Mouse (Mus musculus): ENCODE measurements around the gene Rab1a. TPM values are rescaled to one million over a fixed set of nuclear protein-coding genes. Genes with fewer than 3 reads are reported as not detected.
"Not testable (repeated sequence)": the region's sequence is repeated elsewhere in the genome, so short reads cannot be mapped to it uniquely, and the experiment has no call there.

The Rab1a gene
- 189 and 195 TPM in 2 replicates for polyA plus RNA-seq (2012; rRNA removed)

GRCm38 (mm10) chr11:20200713-20201575 is at the start of gene Rab1a:
Gene Rab1a (plus strand): TSS chr11:20201432.
- TF ChIP-seq POLR2A (IDR thresholded peaks at IDR 0.05; ENCODE audit: extremely low read depth, insufficient read depth, low read length) (peak; percentile 86), CTCF (IDR thresholded peaks at IDR 0.05; ENCODE audit: extremely low read depth, insufficient read depth, low read length) (peak; percentile 54)

GRCm38 (mm10) chr11:20152107-20152901 is 48.9 kb upstream of the Rab1a start:
- Histone ChIP-seq H3K27ac (ENCODE audit: insufficient read depth, low read length) (no peak overlapping the region), H3K4me1 (ENCODE audit: control insufficient read depth, insufficient read depth, low read length) (no peaks in the 10 kb centered on the region), H3K4me3 (ENCODE audit: insufficient read depth, low read length) (no peak overlapping the region)
- TF ChIP-seq POLR2A (IDR thresholded peaks at IDR 0.05; ENCODE audit: extremely low read depth, insufficient read depth, low read length) (no peak), CTCF (IDR thresholded peaks at IDR 0.05; ENCODE audit: extremely low read depth, insufficient read depth, low read length) (no peak)

More at GRCm38 (mm10) chr11:20200713-20201575, at the start of gene Rab1a:
- H3K4me3 ChIP-seq (ENCODE audit: insufficient read depth, low read length), result peak within 1 kb of the TSS; percentile 43
- H3K4me1 ChIP-seq (ENCODE audit: control insufficient read depth, insufficient read depth, low read length), result peaks cover 9% of the 10 kb centered on the region; the same call in 1 of the 2 replicates
- peak within 1 kb of the TSS; percentile 94 for H3K27ac ChIP-seq (ENCODE audit: insufficient read depth, low read length)

GRCm38 (mm10) chr11:20153542-20153941 is 47.7 kb upstream of the Rab1a start:
- not testable (repeated sequence) for H3K4me1 ChIP-seq (ENCODE audit: control insufficient read depth, insufficient read depth, low read length); H3K27ac ChIP-seq (ENCODE audit: insufficient read depth, low read length); H3K4me3 ChIP-seq (ENCODE audit: insufficient read depth, low read length)

DNA sequence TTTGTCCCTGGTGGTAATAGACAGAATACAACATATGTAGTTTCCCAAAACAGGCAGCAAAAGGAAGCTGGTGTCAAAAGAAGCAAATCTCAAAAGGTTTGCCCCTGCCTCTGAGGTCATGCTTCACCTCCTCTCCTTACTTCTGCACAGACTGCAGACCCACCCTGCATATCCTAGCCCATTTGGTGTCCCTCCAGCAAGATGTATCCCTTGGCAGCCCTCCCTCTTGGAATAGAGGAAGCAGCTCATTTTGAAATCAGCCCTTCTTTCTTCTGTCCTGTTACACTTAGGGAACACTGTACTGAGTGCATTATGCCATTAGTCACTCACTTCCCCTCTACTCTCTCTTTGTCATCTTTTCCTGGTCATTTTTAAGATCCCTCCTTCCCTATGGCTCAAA is 42.4 kb upstream of the Rab1a start:
- H3K4me3 ChIP-seq (ENCODE audit: insufficient read depth, low read length), result no peak overlapping the region

GRCm38 (mm10) chr11:20164979-20165867 is 36.0 kb upstream of the Rab1a start:
- Histone ChIP-seq H3K4me1 (ENCODE audit: control insufficient read depth, insufficient read depth, low read length) (no peaks in the 10 kb centered on the region), H3K4me3 (ENCODE audit: insufficient read depth, low read length) (no peak overlapping the region), H3K27ac (ENCODE audit: insufficient read depth, low read length) (no peak overlapping the region)
- TF ChIP-seq POLR2A (IDR thresholded peaks at IDR 0.05; ENCODE audit: extremely low read depth, insufficient read depth, low read length) (no peak), CTCF (IDR thresholded peaks at IDR 0.05; ENCODE audit: extremely low read depth, insufficient read depth, low read length) (no peak)

More for the DNA sequence above, 42.4 kb upstream of the Rab1a start:
- no peaks in the 10 kb centered on the region for H3K4me1 ChIP-seq (ENCODE audit: control insufficient read depth, insufficient read depth, low read length)
- TF ChIP-seq CTCF (IDR thresholded peaks at IDR 0.05; ENCODE audit: extremely low read depth, insufficient read depth, low read length), result no peak
- no peak for TF ChIP-seq POLR2A (IDR thresholded peaks at IDR 0.05; ENCODE audit: extremely low read depth, insufficient read depth, low read length)
- H3K27ac ChIP-seq (ENCODE audit: insufficient read depth, low read length), result no peak overlapping the region

DNA sequence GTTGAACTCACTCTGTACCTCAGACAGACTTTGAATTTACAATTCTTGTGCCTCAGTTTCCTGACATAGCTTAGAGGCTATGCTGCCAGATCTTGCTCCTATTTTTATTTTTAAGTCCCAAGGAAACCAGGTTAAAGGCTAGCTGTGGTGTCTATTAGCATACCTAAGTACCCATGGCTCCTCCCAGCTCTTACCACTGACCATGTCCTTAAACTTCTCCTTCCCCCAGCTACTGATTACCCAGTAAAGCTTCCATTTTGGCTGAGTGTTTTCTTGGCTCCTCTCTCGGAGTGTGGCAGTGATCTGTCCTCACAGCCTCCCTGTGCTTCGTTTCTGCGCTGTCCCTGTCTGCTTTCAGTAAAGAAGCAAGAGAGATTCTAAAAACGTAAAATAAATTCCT is 35.2 kb upstream of the Rab1a start:
- no peak overlapping the region for H3K4me3 ChIP-seq (ENCODE audit: insufficient read depth, low read length)
- H3K4me1 ChIP-seq (ENCODE audit: control insufficient read depth, insufficient read depth, low read length), result no peaks in the 10 kb centered on the region
- TF ChIP-seq CTCF (IDR thresholded peaks at IDR 0.05; ENCODE audit: extremely low read depth, insufficient read depth, low read length) (no peak), POLR2A (IDR thresholded peaks at IDR 0.05; ENCODE audit: extremely low read depth, insufficient read depth, low read length) (no peak)
- H3K27ac ChIP-seq (ENCODE audit: insufficient read depth, low read length), result no peak overlapping the region

DNA sequence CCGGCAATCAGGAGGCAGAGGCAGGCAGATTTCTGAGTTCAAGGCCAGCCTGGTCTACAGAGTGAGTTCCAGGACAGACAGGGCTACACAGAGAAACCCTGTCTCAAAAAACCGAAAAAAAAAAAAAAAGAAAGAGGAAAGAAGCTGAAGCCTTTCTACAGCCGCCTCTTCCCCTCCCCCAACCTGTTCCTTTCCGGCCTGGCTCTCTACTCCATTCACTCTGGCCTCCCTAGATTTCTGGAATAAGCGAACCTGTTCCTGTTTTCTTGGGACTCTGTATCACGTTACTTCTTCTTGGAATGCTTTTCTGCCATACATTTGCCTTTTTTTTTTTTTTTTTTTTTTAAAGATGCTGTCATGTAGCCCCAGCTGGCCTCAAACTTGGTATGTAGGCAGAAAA is 34.8 kb upstream of the Rab1a start:
- not testable (repeated sequence) for H3K4me1 ChIP-seq (ENCODE audit: control insufficient read depth, insufficient read depth, low read length); H3K27ac ChIP-seq (ENCODE audit: insufficient read depth, low read length); H3K4me3 ChIP-seq (ENCODE audit: insufficient read depth, low read length)

DNA sequence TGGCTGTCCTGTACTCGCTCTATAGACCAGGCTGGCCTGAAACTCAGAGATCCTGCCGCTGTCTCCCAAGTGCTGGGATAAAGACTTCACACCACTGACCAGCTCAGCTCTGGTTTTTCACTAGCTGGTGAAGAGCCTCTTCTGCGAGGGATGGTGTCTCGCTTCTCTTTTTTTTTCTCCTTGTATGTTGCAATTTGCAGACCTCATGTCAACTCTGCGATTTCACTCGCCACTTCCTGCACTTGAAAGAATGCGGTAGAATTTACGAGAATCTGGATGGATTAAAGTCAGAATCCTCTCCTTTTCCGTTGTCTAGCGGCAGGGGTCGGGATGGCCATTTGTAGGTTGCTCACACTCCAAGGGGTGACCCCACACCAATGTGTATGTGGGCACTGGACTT is 32.3 kb upstream of the Rab1a start:
- H3K4me1 ChIP-seq (ENCODE audit: control insufficient read depth, insufficient read depth, low read length), result no peaks in the 10 kb centered on the region
- TF ChIP-seq CTCF (IDR thresholded peaks at IDR 0.05; ENCODE audit: extremely low read depth, insufficient read depth, low read length) (no peak), POLR2A (IDR thresholded peaks at IDR 0.05; ENCODE audit: extremely low read depth, insufficient read depth, low read length) (no peak)
- no peak overlapping the region for H3K27ac ChIP-seq (ENCODE audit: insufficient read depth, low read length)
- H3K4me3 ChIP-seq (ENCODE audit: insufficient read depth, low read length), result no peak overlapping the region

- no peak overlapping the region for H3K4me3 ChIP-seq (ENCODE audit: insufficient read depth, low read length)
- no peak for TF ChIP-seq POLR2A (IDR thresholded peaks at IDR 0.05; ENCODE audit: extremely low read depth, insufficient read depth, low read length)
- TF ChIP-seq CTCF (IDR thresholded peaks at IDR 0.05; ENCODE audit: extremely low read depth, insufficient read depth, low read length), result no peak
- H3K4me1 ChIP-seq (ENCODE audit: control insufficient read depth, insufficient read depth, low read length), result no peaks in the 10 kb centered on the region
- no peak overlapping the region for H3K27ac ChIP-seq (ENCODE audit: insufficient read depth, low read length)
Measured at GRCm38 (mm10) chr11:20187271-20187670, 14.0 kb upstream of the Rab1a start.

All from cortical plate, adult 2 months (tissue).